Mouse (Mus musculus): ENCODE results near the gene Phc2.
"Not testable (repeated sequence)": the region's sequence is repeated elsewhere in the genome, so short reads cannot be mapped to it uniquely, and the experiment has no call there.

The Phc2 gene

DNA sequence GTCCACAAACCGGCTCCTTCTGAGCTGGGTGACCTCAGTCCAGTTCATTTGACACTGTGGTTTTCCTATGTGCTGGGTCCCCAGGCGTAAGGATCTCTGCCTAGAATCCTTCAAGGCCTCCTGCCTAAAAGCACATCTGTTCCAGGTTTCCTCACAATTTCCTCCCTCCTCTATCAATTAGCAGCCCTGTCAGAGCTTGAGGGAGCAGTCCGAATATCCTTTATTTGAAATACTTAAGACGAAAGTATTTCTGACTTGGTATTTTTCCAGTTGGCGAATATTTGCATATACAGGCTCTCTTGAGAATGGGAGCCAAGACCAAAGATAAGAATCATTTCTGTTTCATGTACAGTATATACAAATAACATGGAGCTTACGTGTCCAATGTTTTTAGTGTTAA lies 8.6 kb upstream of the Phc2 start:
- no peak for DNase-seq (ENCODE audit: low read depth in 2 of 2, low spot score in 2 of 2)

DNA sequence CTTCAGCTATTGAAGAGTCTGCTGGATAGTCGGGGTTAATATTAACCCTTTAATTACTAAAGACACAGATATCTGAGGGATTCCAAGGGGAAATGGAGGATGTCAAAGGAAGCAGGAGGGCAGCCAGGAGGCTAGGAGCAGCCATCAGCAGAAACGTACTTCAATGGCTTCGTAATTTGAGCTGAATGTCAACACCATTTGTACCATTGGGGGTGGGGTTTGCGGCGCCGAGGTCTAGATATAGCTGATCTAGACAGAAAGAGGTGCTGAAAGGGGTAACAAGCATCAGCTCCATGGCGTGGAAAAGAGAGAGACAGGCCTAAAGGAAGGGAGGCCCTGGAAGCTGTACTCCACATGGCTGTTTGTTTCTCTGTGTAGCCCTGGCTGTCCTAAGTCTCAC lies 7.7 kb upstream of the Phc2 start:
- DNase-seq (ENCODE audit: low read depth in 2 of 2, low spot score in 2 of 2) = no peak

DNA sequence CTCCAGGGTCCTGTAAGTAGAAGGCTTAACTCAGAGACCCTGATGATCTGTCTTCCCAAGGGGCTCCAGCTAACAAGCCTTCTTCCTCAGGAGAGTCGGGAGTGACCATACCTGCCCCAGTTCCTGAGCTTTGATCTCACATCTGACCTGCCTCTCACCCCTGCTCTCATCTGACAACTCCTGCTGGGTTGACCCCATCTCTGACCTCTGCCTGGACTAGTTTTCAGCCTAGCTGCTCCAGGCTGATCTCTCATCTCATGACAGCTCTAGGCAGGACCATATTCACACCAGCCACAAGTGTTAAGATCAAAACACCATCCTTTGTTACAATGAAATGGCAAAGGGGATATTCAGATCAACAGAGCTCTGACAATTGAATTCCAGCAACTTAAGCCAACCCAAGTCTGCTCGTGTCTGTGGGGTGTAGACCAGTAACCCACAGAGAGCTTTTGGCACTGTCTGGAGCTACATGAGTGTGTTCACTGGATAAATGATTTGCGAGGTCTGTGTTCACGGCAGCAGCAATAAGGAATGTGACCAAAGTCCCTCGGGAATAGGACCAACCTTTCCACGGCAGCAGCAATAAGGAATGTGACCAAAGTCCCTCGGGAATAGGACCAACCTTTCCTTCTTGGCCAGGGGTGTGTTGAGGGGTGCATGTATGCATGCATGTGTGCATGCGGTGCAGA lies 5.8 kb upstream of the Phc2 start:
- DNase-seq (ENCODE audit: low read depth in 2 of 2, low spot score in 2 of 2) = no peak

DNA sequence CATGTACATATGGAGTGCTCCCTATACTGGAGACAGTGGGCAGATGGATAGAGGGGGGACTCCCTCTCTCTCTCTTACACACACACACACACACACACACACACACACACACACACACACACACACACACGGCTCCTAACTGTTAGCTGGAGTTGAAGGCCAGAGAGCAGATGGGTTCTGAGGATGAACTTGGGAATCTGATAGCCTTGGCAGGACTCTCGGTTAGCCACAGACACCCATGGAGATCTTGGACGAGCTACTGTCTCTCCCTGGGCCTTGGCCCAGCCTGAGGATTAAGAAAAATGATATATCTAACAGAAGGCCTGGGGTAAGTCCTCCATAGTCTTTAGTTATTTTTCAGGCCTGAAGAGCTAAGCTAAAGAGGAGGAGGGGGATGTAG lies 3.0 kb upstream of the Phc2 start:
- no peak for DNase-seq (ENCODE audit: low read depth in 2 of 2, low spot score in 2 of 2)

DNA sequence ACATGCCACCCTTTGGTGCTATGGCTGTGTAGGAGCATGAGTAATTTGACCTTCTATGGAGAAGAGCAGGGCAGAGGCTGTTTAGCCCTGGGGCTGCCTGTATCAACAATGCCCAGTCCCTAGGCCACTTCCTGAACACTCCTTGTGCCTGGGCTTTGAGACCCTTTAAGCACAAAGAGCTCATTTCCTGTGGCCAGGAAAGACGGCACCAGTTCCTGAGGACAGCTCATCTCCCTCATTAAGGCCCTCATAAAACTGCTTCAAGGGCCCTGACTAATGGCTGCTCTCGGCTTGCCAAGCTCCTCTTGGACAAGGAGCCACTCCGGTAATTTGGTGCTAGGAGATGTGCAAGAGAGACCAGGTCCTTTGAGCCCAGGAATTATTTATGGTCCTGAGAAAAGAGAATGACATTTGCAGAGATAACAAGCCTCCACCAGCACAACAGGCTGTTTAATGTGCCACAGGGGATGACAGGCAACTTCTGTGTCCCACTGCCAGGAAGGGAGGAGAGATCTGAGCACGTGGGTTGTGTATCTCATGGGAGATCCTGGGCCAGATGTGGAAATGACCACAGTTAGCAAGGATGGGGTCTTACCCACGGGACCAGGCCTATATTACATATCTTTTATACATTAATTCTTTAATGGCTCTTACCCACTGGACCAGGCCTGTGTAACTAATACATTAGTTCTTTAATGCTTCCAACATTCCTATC lies 1.8 kb upstream of the Phc2 start:
- no peak for DNase-seq (ENCODE audit: low read depth in 2 of 2, low spot score in 2 of 2)

DNA sequence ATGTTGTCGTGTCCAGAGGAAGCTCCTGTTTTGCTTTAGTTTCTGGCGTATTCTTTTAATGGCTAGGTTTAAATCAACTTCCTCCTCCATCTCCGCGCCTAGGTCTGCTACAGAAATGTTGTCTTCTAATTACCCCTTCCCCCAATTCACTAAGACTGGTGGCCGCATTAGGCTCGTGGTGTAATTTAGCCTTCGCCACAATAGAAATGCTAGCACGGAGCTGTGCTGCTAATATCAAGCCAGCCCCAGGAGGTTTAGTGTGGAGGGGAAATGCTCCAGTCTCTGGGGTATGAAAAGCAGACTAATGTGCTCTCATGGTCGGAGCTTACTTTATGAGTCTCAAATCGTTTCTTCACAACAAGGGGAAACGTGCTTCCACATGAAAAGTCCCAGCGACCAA lies 944 bp downstream of the Phc2 start:
- DNase-seq (ENCODE audit: low read depth in 2 of 2, low spot score in 2 of 2) = no peak

DNA sequence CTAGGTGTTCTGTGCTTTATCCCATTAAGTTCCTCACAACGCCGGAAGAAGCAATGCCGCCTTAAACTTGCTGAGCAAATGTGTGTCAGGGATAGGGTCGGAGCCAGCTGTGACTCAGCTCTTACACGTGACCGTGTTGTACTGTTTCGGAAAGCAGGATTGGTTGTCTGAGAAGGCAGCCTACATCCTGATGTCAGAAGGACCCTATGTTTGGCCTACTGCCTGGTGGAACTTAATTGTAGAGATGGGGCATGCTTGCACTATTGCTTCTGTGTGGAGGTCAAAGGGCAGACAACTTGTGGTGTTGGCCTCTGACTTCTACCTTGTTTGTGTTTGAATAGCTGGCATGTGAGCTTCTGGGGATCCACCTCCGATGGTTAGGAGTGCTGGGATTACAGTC lies 5.7 kb downstream of the Phc2 start:
- DNase-seq (ENCODE audit: low read depth in 2 of 2, low spot score in 2 of 2) = no peak

DNA sequence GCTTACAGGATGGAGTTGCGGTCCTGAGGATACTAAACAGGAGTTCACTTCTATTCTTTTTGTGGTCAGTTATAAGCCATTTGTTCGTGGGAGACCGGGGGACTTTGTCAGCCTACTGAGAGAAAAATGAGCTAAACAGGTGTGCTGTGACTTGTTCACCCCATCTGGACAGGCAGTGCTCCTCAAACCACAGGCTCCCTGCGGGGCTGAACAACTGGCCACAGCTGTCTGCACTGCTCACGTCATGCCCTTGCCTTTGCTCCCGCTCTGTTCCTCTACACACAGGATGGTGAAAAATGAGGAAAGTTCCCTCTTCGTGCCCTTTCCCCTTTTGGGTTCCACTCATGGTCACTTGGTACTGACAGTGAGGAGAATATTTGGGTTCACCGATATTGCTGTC lies 6.6 kb downstream of the Phc2 start:
- DNase-seq (ENCODE audit: low read depth in 2 of 2, low spot score in 2 of 2) = no peak

DNA sequence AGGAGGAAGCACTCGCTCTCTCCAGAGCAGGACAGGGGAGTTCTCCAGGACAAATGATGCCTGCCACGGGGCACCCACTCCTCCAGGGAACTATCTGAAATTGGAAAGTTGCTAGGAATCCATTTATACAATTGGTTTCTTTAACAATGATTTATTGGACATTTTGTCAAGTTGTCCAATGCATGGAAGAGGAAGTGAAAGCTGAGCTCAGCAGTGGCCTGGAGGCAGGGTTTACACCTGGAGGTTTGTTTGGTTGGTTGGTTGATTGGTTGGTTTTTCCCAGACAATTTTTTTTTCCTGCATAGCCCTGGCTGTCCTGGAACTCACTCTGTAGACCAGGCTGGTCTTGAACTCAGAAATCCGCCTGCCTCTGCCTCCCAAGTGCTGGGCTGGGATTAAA lies 9.5 kb downstream of the Phc2 start:
- no peak for DNase-seq (ENCODE audit: low read depth in 2 of 2, low spot score in 2 of 2)

DNA sequence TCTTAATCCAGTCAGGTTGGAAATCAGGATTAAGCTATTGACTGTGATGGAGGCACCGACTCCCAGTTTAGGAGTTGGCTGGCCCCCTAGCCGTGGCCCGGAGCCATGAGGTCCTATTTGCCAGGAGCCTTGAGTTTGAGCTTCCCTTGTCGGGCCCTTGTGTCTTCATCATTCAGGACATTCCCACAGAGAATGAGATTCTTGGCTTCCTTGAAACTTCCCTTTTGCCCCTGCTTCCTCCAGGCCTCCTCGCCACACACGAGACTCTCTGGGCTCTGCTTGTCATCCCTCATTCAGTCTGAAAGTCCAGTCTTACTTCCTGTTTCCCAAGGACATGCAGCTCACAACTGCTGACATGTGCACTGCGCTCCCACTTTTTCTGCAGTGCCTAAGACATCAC lies 11.9 kb downstream of the Phc2 start:
- DNase-seq (ENCODE audit: low read depth in 2 of 2, low spot score in 2 of 2) = not testable (repeated sequence)

DNA sequence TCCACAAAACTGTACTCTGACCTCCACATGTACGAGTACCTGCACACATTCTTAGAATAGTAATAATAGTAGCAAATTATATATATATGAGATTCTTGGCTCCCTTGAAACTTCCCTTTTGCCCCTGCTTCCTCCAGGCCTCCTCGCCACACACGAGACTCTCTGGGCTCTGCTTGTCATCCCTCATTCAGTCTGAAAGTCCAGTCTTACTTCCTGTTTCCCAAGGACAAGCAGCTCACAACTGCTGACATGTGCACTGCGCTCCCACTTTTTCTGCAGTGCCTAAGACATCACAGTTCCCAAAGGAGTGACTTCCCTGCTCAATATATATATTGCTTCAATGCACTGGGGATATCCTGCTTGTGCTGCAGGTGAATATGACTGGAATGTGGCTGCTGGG lies 12.7 kb downstream of the Phc2 start:
- DNase-seq (ENCODE audit: low read depth in 2 of 2, low spot score in 2 of 2) = not testable (repeated sequence)

DNA sequence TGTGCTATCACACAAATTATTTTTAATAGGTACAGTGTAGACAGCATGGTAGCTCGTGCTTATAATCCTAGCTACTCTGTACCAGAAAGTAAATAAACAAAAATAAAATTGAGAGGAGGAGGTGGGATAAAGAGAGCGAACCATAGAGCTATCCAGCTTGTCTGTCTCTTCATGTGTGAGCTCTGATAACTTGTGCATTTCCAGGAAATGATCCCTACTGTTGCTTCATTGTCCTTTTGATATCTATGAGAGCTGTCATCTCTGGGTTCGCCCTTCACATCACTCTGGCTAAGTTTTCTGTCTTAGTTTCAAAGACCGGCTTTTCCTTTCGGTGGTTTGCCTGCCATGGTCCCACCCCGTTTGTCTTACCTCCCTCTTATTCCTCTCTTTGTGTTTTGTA lies 14.7 kb downstream of the Phc2 start:
- DNase-seq (ENCODE audit: low read depth in 2 of 2, low spot score in 2 of 2) = no peak

DNA sequence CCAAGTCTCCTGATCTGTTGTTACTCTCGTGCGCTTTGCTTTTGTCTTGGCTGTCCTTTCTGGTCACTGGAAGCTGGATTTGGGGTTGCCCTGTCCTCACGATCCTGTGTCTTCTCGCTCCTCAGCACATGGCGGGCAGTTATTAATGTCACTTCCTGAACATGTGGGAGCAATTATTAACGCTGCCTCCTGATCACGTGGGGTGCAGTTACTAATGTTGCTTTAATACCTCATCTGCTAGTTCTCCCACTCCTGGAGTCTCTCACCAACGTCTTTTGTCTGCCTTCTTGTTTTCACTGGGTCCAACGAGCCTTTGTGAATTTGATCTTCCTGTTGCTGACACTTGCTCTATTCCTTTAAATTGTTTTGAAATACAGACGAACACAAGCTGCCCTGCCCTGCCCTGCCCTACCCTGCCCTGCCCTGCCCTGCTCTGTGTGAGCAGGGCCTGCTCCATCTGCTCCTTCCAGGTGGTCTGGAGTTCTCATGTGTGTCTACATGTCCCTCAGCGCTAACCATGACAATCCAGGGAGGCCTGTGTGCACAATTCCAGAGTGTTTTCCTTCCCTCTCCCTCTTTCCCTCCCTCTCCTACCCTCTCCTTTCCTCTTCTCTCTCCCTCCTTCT lies 16.2 kb downstream of the Phc2 start:
- DNase-seq (ENCODE audit: low read depth in 2 of 2, low spot score in 2 of 2) = no peak

DNA sequence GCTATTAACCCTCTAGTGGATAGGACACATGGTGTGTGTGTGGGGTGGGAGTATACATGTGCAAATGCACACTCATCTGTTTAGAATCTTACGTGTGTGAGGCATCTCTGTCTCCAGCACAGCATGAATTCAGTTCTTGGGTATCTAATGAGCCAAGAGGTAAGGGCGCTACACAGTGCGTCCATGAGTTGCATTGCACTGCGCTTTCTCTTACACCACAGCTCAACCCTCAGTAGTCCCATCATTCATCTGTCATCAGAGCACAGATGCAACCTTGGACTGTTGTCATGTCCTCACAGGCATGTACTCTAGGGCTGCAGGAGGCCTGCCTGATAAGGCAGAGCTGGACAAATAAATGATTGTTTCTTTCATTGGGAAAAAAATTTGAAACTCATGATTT lies 18.0 kb downstream of the Phc2 start:
- DNase-seq (ENCODE audit: low read depth in 2 of 2, low spot score in 2 of 2) = no peak

DNA sequence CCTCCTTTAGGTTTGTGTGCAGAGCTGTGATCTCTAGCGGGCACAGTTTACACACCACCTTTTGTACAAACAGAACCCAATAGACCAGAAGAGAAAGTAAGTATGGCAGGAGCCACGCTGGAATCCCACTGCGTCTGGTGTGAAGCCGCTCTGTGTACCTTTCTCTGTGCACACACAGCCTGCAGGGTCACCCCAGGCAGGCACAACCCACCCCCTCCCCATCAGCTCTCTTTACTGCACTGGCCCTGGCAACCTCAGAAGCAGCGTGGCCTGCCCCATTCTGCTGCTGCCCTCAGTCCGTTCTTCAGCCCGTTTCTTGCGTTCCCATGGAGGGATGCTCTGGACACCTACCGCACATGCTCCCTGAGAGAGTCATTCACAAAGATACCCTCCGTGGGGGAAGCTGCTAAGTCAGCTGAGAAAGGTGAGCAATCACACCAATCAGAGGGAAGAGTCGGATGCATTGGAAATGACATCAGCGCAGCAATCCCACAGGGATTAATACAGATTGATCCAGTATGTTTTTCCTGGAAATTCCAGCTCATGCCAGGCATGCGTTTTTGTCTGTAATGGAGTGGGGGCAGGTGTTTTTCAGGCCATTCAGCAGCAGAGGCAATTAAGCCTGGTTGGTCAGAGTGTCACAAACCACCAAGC lies 24.2 kb downstream of the Phc2 start:
- DNase-seq (ENCODE audit: low read depth in 2 of 2, low spot score in 2 of 2) = no peak

DNA sequence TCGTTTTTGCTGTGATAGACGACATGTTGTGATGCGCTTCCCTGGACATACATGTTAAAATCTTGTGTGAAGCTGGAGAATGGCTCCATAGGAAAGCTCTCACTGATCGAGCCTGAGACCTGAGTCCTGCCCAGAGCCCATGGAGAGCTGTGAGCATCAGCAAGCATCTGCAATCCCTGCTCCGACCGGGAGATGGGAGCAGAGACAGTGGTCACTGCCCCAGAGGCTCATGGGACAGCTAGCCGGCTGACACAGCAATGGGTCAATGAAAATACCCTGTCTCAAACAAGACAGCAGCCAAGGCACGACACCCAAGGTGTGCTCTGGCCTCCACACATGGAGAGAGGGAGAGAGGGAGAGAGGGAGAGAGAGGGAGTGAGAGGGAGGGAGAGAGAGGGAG lies 26.6 kb downstream of the Phc2 start:
- DNase-seq (ENCODE audit: low read depth in 2 of 2, low spot score in 2 of 2) = no peak

DNA sequence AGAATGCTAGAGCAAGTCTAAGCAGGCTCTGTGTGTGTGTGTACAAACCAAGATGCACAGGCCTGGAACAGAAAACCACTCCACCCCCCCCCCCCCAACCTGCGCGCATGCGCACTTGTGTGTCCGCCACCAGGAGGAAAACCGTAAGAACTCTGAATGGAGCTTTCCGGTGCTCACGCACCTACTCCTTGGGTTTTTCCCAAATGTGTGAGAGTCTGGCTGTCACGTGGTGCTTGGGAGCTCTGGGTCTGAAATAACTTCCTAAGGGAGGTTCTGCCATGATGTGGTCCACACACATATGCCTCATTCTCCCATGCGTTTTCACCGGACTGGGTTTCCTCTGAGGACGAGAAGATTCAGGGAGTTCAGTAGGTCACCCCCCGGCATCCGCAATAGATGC lies 27.8 kb downstream of the Phc2 start:
- DNase-seq (ENCODE audit: low read depth in 2 of 2, low spot score in 2 of 2) = no peak

DNA sequence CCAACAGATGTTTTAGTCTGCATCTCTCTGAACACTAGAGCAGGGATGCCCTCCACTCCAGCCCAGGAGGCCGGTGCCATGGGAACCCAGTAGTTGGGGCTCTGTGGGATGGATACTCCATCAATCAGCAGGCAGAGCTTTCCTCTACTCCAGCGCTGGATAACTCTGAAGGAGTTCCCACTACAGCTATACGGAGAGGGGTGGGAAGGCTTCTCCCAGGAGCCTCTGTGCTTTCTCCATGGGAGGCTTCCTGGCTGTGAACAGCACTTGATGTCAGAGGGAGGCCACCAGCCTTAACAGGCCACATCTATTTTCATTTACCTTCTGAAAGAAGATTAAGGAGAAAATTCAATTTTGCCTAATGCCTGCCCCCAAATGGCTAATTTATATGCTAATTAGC lies 29.2 kb downstream of the Phc2 start:
- no peak for DNase-seq (ENCODE audit: low read depth in 2 of 2, low spot score in 2 of 2)

DNA sequence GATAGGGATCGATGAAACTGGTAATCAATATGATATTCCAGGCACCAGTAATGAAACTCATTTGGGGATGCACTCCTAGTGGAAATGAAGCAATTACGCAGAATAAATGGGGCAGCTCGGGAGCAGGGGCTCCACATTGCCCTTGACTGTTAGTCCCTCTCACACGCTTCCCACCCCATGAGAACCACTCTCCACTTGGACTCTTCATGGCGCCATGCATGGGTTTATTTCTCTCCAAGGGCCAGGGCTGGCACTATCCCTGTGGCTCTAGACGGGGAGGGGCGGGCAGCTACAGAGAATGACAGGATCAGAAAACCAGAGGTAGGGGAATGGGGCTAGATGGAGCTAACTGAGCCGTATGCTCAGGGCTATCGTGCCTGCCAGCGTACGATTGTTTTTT lies 29.6 kb downstream of the Phc2 start:
- DNase-seq (ENCODE audit: low read depth in 2 of 2, low spot score in 2 of 2) = no peak

DNA sequence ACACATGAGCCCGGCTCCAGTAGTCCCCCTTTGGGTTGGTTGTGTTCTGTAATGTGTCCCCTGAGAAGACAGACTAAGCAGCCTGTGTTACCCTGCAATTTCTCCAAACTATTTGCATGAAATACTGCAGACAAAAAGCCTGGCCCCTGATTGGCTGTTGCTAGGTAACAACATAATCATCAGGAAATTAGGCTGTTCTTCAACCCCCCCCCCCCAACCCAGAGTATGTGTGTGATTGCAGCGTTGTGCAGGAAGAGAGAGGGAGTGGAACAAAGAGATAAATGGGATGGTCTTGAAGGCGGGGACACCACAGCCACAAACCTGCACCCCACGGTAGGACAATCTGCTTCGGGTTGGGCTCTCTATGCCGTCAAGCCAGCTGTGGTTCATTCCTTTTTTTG lies 34.0 kb downstream of the Phc2 start:
- no peak for DNase-seq (ENCODE audit: low read depth in 2 of 2, low spot score in 2 of 2)

DNA sequence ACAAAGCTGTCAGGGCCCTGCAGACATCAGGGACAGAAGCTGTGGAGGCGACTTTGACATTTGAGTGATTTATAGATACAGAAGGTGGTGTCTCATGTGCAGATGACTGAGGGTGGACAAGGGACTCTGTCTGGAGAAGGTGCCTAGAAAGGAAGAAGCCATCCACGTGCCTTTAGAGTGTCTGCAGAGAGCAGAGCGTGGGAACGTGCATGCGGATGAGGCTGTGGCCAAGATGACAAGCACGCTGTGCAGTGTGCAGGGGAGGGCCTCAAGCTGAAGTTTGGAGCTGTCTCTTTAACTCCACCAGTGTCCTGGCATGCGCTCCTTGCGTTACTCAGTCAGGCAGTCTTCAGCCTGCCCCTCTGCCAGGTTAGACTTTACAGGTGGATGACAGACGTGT lies 34.5 kb downstream of the Phc2 start:
- peak; percentile 32 to 33 for DNase-seq (ENCODE audit: low read depth in 2 of 2, low spot score in 2 of 2)

DNA sequence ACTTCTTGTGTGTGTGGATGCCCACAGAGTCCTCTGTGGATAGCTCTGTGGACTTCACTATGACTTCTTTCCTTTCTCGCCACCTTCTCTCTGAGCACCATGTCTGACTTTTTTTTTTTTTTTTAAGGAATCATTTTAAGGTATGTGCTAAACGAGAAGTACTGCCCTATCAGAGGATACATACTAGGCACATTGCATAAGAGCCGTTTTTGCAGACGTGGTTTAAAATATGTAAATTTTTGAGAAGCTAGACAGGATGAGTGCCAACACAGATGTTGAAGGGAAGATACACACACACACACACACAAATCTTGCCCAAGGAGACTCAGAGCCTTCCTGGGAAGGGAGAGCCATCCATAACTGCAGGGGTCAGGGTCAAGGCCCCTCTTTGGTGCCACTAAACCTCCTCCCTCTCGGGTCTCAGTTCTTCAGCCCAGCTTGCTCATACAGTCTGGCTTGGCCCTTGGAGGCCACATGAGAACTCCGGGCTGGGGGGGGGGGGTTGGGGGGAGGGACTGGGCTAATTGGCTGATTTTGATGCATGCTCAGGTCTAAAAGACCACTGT lies 35.3 kb downstream of the Phc2 start:
- no peak for DNase-seq (ENCODE audit: low read depth in 2 of 2, low spot score in 2 of 2)

Data from CD8-positive naive resting alpha-beta T cell, adult 2 months (primary cell).